Mouse (Mus musculus) ES-E14 (cell line): ENCODE results near the gene 4930415O20Rik. TPM values are rescaled to one million over a fixed set of nuclear protein-coding genes. Genes with fewer than 3 reads are reported as not detected.

Experiments used
- DNase-seq: peaks from one replicate; pipeline ENCODE4 v3.0.0-alpha.2; 2013; ENCODE audit warnings: low read depth, low spot score
- H3K27ac ChIP-seq: 2 replicates; pipeline ENCODE4 v1.5.1; 2012; ENCODE audit warnings: low read depth, mild to moderate bottlenecking, low read length, moderate library complexity, mixed read lengths; ENCODE audit not compliant: poor library complexity, insufficient read depth, severe bottlenecking
- H3K36me3 ChIP-seq: 2 replicates; pipeline ENCODE4 v1.6.1; 2012; ENCODE audit warnings: mild to moderate bottlenecking, low read length, moderate library complexity, mixed read lengths; ENCODE audit not compliant: control insufficient read depth, poor library complexity, insufficient read depth, severe bottlenecking
- H3K4me1 ChIP-seq, 2 experiments: fragments of 150-350 bp in 1 of 2; sonication (generic) in 1 of 2; 2 replicates each; pipeline ENCODE4 v1.6.1; 2012; ENCODE audit warnings: low read length in 2 of 2, mild to moderate bottlenecking in 1 of 2, mixed read lengths in 1 of 2; ENCODE audit not compliant: control insufficient read depth in 2 of 2, insufficient read depth in 2 of 2, poor library complexity in 1 of 2
- H3K4me3 ChIP-seq, 2 experiments: fragments of 150-350 bp in 1 of 2; sonication (generic) in 1 of 2; 2 replicates each; pipeline ENCODE4 v1.5.1; 2012; ENCODE audit warnings: low read length in 2 of 2, low read depth in 1 of 2, mild to moderate bottlenecking in 1 of 2, mixed read lengths in 1 of 2; ENCODE audit not compliant: insufficient read depth in 1 of 2, poor library complexity in 1 of 2, severe bottlenecking in 1 of 2
- H3K9ac ChIP-seq: 2 replicates; pipeline ENCODE4 v1.6.1; 2012; ENCODE audit warnings: low read depth, mild to moderate bottlenecking, low read length, mixed read lengths; ENCODE audit not compliant: poor library complexity, insufficient read depth, severe bottlenecking
- H3K9me3 ChIP-seq: fragments of 150-350 bp; sonication (generic); 2 replicates; pipeline ENCODE4 v1.6.1; 2012; ENCODE audit warnings: low read depth, mild to moderate bottlenecking, low read length; ENCODE audit not compliant: control insufficient read depth, insufficient read depth
- CHD2 ChIP-seq: IDR thresholded peaks from 2 replicates; pipeline ENCODE4 v1.6.1; 2014; ENCODE audit warnings: mild to moderate bottlenecking, low read depth, low read length, inconsistent platforms
- HCFC1 ChIP-seq: IDR thresholded peaks from 2 replicates; pipeline ENCODE4 v1.6.1; 2012; ENCODE audit warnings: low read length, inconsistent platforms, borderline replicate concordance; ENCODE audit not compliant: insufficient read depth
- MAFK ChIP-seq: IDR thresholded peaks from 2 replicates; pipeline ENCODE4 v1.6.1; 2014; ENCODE audit warnings: mild to moderate bottlenecking, low read depth, low read length, inconsistent platforms; ENCODE audit not compliant: insufficient read depth
- ZC3H11A ChIP-seq: IDR thresholded peaks from 2 replicates; pipeline ENCODE4 v1.6.1; 2012; ENCODE audit warnings: low read depth, mild to moderate bottlenecking, inconsistent platforms, low read length, borderline replicate concordance
- ZNF384 ChIP-seq: IDR thresholded peaks from 2 replicates; pipeline ENCODE4 v1.6.1; 2012; ENCODE audit warnings: low read depth, low read length, inconsistent platforms
- in situ Hi-C, 2 experiments: fragments of 600-800 bp; cut with MboI; formaldehyde crosslinking; loops; one replicate each; pipeline ENCODE4 v1.15.1; 2025; ENCODE audit warnings: low sequenced_read_pairs in 2 of 2, inconsistent platforms in 1 of 2; ENCODE audit not compliant: unreplicated experiment in 2 of 2
- total RNA-seq: library from RNA; depleted of rRNA; stranded (reverse); fragments of 300-350 nt; gene quantifications from 2 replicates; pipeline ENCODE4 v1.2.3, GENCODE M21; 2012

The 4930415O20Rik gene
- total RNA-seq, 1 experiment = not detected

DNA sequence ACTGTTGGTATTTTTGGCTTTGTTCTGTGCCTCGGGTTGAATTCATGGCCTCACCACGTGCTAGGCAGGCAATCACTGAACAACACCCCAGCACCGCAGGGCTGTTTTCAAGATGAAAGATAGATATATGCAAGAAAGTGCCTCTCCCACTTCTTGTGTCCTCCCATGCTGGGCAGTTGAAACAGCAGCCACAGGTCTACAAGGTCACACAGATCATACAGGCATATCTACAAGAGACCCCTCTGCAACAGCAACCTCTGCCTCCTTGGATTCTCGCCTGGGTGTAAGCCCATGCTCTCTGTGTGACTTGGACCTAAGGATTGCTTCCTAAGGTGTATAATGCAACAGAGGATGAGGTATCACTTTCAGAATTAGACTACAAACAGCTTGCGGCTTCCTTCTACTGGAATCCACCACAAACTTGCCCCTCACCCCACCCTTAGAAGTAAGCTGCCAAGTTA lies 52.6 kb downstream of the 4930415O20Rik start:
- in situ Hi-C loops = no loop called here
- no peaks in the 10 kb centered on the region for H3K36me3 ChIP-seq
- TF ChIP-seq ZC3H11A = no peak
- no peaks in the 10 kb centered on the region for H3K9me3 ChIP-seq
- H3K9ac ChIP-seq = no peak overlapping the region
- H3K27ac ChIP-seq = no peak overlapping the region
- peaks cover 6 to 30% of the 10 kb centered on the region in 2 experiments for H3K4me1 ChIP-seq
- DNase-seq = no peak
- no peak overlapping the region for H3K4me3 ChIP-seq

- no peak for DNase-seq
- H3K4me1 ChIP-seq = peaks cover 7 to 43% of the 10 kb centered on the region in 2 experiments
- in situ Hi-C loops = no loop called here
- H3K27ac ChIP-seq = peak overlapping the region; percentile 59; the same call in 1 of the 2 replicates
- H3K4me3 ChIP-seq = 0 out of 4 replicates have a peak overlapping the region, but pooled peaks of 1 of the 2 experiments have one; percentile 34
- H3K9me3 ChIP-seq = no peaks in the 10 kb centered on the region
- no peak overlapping the region; the same call in 1 of the 2 replicates for H3K9ac ChIP-seq
- TF ChIP-seq HCFC1 (no peak), CHD2 (no peak), ZNF384 (no peak), MAFK (no peak), ZC3H11A (no peak)
- H3K36me3 ChIP-seq = no peaks in the 10 kb centered on the region
These were observed 55.3 kb downstream of the 4930415O20Rik start for GRCm38 (mm10) chr15:98626078-98626477.

- Histone ChIP-seq H3K9me3 (no peaks in the 10 kb centered on the region), H3K27ac (peak overlapping the region; percentile 59; the same call in 1 of the 2 replicates), H3K4me3 (peak overlapping the region in 1 of 2 experiments; percentile 34; a peak in 1 of 4 replicates), H3K36me3 (no peaks in the 10 kb centered on the region), H3K9ac (peak overlapping the region; percentile 23; the same call in 1 of the 2 replicates), H3K4me1 (peaks cover 7 to 42% of the 10 kb centered on the region in 2 experiments)
- TF ChIP-seq MAFK (no peak), HCFC1 (no peak), ZNF384 (no peak), CHD2 (no peak), ZC3H11A (no peak)
- in situ Hi-C loops = no loop called here
- no peak for DNase-seq
These were observed 55.8 kb downstream of the 4930415O20Rik start for GRCm38 (mm10) chr15:98626487-98627212.

GRCm38 (mm10) chr15:98628589-98629254 lies 57.9 kb downstream of the 4930415O20Rik start:
- in situ Hi-C loops = no loop called here
- peak overlapping the region; percentile 35; the same call in 1 of the 2 replicates for H3K9ac ChIP-seq
- TF ChIP-seq HCFC1 (no peak), ZNF384 (no peak), ZC3H11A (no peak), MAFK (no peak), CHD2 (no peak)
- DNase-seq = no peak
- no peak overlapping the region for H3K27ac ChIP-seq
- H3K36me3 ChIP-seq = no peaks in the 10 kb centered on the region
- H3K4me3 ChIP-seq = peak overlapping the region; percentile 34 to 45; a peak in 3 of 4 replicates
- peaks cover 7 to 45% of the 10 kb centered on the region in 2 experiments for H3K4me1 ChIP-seq
- H3K9me3 ChIP-seq = no peaks in the 10 kb centered on the region
